Mouse (Mus musculus) stomach, embryonic 15.5 days (tissue): ENCODE data around the gene Wdr83. TPM values are rescaled to one million over a fixed set of nuclear protein-coding genes. Genes with fewer than 3 reads are reported as not detected.

Experiments
- ATAC-seq: fragments of 200-750 bp; cut with Nextera tagmentation; 2 replicates; pipeline ENCODE4 v1.8.0; 2017; ENCODE audit warnings: low read depth, moderate number of reproducible peaks, moderate TSS enrichment; ENCODE audit not compliant: insufficient read depth, low FRiP score
- H3K27ac ChIP-seq: fragments of 300-500 bp; sonication (generic); 2 replicates; pipeline ENCODE4 v1.5.1; 2015; ENCODE audit warnings: mild to moderate bottlenecking, inconsistent platforms
- H3K27me3 ChIP-seq: fragments of 300-500 bp; sonication (generic); replicated peaks from 2 replicates; pipeline ENCODE4 v1.6.1; 2015; ENCODE audit warnings: inconsistent platforms
- H3K36me3 ChIP-seq: fragments of 300-500 bp; sonication (generic); 2 replicates; pipeline ENCODE4 v1.6.1; 2015; ENCODE audit warnings: inconsistent platforms
- H3K4me1 ChIP-seq: fragments of 300-500 bp; sonication (generic); 2 replicates; pipeline ENCODE4 v1.6.1; 2015; ENCODE audit warnings: inconsistent platforms
- H3K4me2 ChIP-seq: fragments of 300-500 bp; sonication (generic); 2 replicates; pipeline ENCODE4 v1.6.1; 2015; ENCODE audit warnings: mild to moderate bottlenecking, inconsistent platforms
- H3K4me3 ChIP-seq: fragments of 300-500 bp; sonication (generic); replicated peaks from 2 replicates; pipeline ENCODE4 v1.5.1; 2015; ENCODE audit warnings: inconsistent platforms
- H3K9ac ChIP-seq: fragments of 300-500 bp; sonication (generic); 2 replicates; pipeline ENCODE4 v1.6.1; 2015; ENCODE audit warnings: inconsistent platforms
- H3K9me3 ChIP-seq: fragments of 300-500 bp; sonication (generic); 2 replicates; pipeline ENCODE4 v1.6.1; 2016; ENCODE audit warnings: inconsistent platforms
- WGBS: fragments of 180-500 bp; shearing (Covaris S2); methylation state at CpG from one replicate; pipeline ENCODE4 v1.1.7; 2015; 5-methylcytosine and 5-hydroxymethylcytosine counted together
- polyA plus RNA-seq: library from polyadenylated mRNA; unstranded; fragments of >200 nt; fragmentation: Nextera tagmentation; extraction: Ambion mirVana; gene quantifications from 2 replicates; pipeline ENCODE4 v1.2.1, GENCODE M21; 2015

Wdr83 gene
- polyA plus RNA-seq, 1 experiment from 2014 or later = 40.6 TPM

DNA sequence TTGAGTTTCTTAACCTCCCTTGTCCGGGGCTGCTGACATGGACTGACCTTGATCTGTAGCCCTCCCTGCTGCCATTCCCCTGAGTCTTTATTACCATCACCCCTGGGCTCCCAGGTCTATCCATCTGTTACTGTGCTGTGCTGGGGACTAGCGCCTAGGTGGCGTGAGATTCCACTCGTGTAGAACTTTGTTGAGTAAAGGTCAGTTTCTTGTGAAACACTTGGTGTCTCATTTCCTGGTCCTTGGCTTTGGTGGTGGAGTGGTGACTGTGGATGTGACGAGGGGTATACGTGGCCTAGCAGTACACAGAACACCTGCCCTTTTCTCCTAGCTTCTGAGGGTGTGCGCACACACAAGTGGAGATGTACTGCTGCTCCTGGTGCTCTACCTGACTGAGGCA lies 23.7 kb downstream of the Wdr83 start:
- Histone ChIP-seq H3K9ac (no peak overlapping the region), H3K4me1 (peaks cover 9% of the 10 kb centered on the region; the same call in 1 of the 2 replicates), H3K27ac (no peak overlapping the region), H3K36me3 (peaks cover 40% of the 10 kb centered on the region), H3K27me3 (no peaks in the 10 kb centered on the region), H3K4me2 (no peak overlapping the region), H3K4me3 (no peak overlapping the region), H3K9me3 (no peaks in the 10 kb centered on the region)
- WGBS = 81% methylated on average over 7 of the region's 7 CpGs
- no peak for ATAC-seq

- ATAC-seq = no peak
- Histone ChIP-seq H3K9ac (no peak overlapping the region), H3K4me2 (no peak overlapping the region), H3K4me3 (no peak overlapping the region), H3K9me3 (no peaks in the 10 kb centered on the region), H3K27me3 (no peaks in the 10 kb centered on the region), H3K36me3 (peaks cover 75% of the 10 kb centered on the region), H3K27ac (no peak overlapping the region), H3K4me1 (peaks cover 13% of the 10 kb centered on the region; the same call in 1 of the 2 replicates)
- 88% methylated on average over 6 of the region's 6 CpGs for WGBS
These were observed 37.5 kb downstream of the Wdr83 start for GRCm38 (mm10) chr8:85043619-85044018.

DNA sequence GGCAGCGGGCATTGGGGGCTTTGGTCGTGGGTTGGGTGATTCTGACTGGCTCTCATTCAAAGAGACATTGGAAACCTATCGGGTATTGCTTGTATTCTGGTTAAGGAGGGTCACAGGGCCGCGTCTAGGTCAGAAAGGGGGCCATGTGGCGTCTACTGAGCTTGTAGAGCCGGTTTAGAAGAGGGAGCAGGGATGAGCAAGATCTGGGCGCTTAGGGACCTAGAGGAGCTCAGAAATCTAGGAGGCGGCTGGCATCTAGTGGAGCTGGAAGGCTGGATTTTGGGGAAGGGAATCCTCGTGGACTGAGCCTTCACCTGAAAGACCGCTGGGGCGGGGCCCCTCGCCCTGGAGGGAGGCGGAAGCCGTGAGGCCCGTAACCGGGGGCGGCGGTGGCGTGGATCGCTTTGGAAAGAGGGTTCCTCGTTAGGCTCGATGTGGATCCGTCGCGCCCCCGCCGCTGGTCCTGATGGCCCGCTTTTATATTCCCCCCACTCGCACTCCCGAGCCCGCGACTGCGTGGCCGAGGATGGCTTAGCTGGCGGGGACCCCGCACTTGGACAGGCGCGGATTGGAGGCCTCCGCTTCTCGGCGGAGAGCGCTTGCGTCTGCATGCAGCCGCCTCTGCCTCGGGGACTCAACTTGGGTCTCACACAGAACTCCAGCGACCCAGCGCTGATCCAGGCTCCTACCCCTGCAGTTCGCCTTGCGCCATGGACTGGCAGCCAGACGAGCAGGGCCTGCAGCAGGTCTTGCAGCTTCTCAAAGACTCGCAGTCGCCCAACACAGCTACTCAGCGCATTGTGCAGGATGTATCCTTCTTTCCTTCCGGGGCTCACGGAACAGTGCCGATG lies 43.2 kb downstream of the Wdr83 start:
- ATAC-seq = peak; percentile 9; the same call in 1 of the 2 replicates
- under 1% methylated on average over 51 of the region's 57 CpGs for WGBS
- Histone ChIP-seq H3K36me3 (peaks cover 21% of the 10 kb centered on the region), H3K9ac (peak overlapping the region; percentile 87), H3K4me2 (peak overlapping the region; percentile 79), H3K27me3 (no peaks in the 10 kb centered on the region), H3K4me1 (peaks cover 23% of the 10 kb centered on the region), H3K4me3 (peak overlapping the region; percentile 77), H3K9me3 (no peaks in the 10 kb centered on the region), H3K27ac (peak overlapping the region; percentile 100)

DNA sequence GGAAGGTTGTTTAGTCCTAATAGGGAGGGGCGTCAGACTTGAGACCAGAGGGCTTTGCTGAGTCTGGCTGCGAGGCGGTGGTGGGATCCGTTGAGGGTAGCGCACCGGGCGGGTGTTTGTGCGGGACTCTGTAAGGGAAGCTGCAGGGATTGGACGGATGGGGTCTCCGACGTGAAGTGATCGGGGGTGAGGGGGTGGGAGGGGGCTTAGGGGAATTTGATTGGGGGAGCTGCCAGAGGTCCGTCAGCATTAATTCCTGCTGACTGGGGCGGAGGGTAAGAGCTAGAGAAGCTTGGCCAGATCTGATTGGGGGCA lies 43.8 kb downstream of the Wdr83 start:
- Histone ChIP-seq H3K27me3 (no peaks in the 10 kb centered on the region), H3K4me1 (peaks cover 23% of the 10 kb centered on the region), H3K4me3 (peak overlapping the region; percentile 77), H3K27ac (peak overlapping the region; percentile 100), H3K9me3 (no peaks in the 10 kb centered on the region), H3K9ac (peak overlapping the region; percentile 87), H3K4me2 (peak overlapping the region; percentile 79), H3K36me3 (peaks cover 26% of the 10 kb centered on the region)
- ATAC-seq = peak; percentile 15
- 0% methylated on average over 14 of the region's 14 CpGs for WGBS

- Histone ChIP-seq H3K9me3 (no peaks in the 10 kb centered on the region), H3K9ac (peak within 1 kb of the TSS; percentile 87), H3K4me2 (peak within 1 kb of the TSS; percentile 84), H3K27ac (peak within 1 kb of the TSS; percentile 100), H3K4me1 (peaks cover 23% of the 10 kb centered on the region), H3K27me3 (no peaks in the 10 kb centered on the region), H3K36me3 (peaks cover 30% of the 10 kb centered on the region), H3K4me3 (peak within 1 kb of the TSS; percentile 77)
- WGBS = 1% methylated on average over 59 of the region's 59 CpGs
- ATAC-seq = peak; percentile 91
These were observed 44.3 kb downstream of the Wdr83 start, which contains the start of gene Tnpo2 for GRCm38 (mm10) chr8:85036718-85037365. TSS of gene Tnpo2 (plus strand) at chr8:85036915.

GRCm38 (mm10) chr8:85036381-85036717 lies 44.8 kb downstream of the Wdr83 start:
- 0% methylated on average over 9 of the region's 9 CpGs for WGBS

DNA sequence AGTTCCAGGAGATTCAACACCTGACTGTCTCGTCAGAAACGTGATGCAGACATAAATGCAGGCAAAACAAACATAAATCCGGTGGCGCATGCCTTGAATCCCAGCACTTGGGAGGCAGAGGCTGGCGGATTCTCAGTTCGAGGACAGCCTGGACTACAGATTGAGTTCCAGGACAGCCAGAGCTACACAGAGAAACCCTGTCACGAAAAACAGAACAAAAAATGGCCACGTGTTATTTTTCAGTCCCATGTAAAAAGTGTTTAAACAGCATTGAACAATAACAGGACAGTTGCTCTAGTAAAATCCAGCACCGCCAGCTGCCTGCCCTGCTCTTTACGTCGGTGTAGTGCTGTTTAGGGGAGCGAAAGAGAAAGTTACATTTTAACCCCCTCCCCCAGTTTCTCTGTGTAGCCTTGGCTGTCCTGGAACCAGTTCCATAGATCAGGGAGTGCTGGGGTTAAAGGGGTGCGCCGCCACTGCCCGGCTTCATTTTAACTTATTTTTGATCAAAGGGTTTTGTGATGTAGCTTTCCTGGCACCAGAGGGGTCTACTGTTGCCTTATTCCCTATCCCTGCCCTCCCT lies 45.3 kb downstream of the Wdr83 start:
- no peaks in the 10 kb centered on the region for H3K27me3 ChIP-seq
- H3K9me3 ChIP-seq = no peaks in the 10 kb centered on the region
- ATAC-seq = no peak
- H3K4me2 ChIP-seq = peak overlapping the region; percentile 84
- peak overlapping the region; percentile 87 for H3K9ac ChIP-seq
- peaks cover 32% of the 10 kb centered on the region for H3K36me3 ChIP-seq
- H3K27ac ChIP-seq = peak overlapping the region; percentile 100
- H3K4me1 ChIP-seq = peaks cover 23% of the 10 kb centered on the region
- H3K4me3 ChIP-seq = peak overlapping the region; percentile 77
- WGBS = under 1% methylated on average over 15 of the region's 15 CpGs

More at GRCm38 (mm10) chr8:85036381-85036717, 44.8 kb downstream of the Wdr83 start:
- peak; percentile 16 for ATAC-seq
- Histone ChIP-seq H3K4me1 (peaks cover 23% of the 10 kb centered on the region), H3K9me3 (no peaks in the 10 kb centered on the region), H3K4me2 (peak overlapping the region; percentile 84), H3K4me3 (peak overlapping the region; percentile 77), H3K27ac (peak overlapping the region; percentile 100), H3K36me3 (peaks cover 33% of the 10 kb centered on the region), H3K9ac (peak overlapping the region; percentile 87), H3K27me3 (no peaks in the 10 kb centered on the region)

DNA sequence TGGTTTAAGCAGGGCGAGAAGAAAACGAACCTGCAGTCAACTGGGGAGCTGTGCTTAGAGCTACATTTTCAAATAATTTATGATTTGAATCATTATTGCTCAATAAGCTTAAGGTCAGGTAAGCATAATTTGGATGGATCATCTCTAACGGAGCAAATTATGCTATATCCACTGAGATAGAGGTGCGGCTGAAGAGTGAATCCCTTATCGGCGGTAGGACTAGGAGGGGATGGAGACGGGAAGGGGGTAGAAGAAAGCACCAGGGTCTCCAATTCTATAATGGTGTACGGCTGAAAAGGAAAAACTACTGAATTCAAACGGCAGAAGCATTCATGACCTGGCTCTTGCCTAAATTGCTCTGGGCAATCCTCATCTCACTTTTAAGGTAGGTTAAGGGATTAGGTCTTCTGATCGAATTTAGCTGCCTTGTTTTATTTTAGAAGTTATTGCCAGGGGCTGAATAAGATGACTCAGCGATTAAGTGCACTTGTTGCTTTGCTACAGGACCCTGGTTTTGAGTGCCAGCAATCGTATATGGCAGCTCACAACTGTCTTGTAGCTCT lies 45.9 kb downstream of the Wdr83 start:
- peak overlapping the region; percentile 84 for H3K4me2 ChIP-seq
- H3K4me3 ChIP-seq = peak overlapping the region; percentile 77
- H3K36me3 ChIP-seq = peaks cover 30% of the 10 kb centered on the region
- H3K27me3 ChIP-seq = no peaks in the 10 kb centered on the region
- WGBS = 5% methylated on average over 12 of the region's 12 CpGs
- no peaks in the 10 kb centered on the region for H3K9me3 ChIP-seq
- H3K27ac ChIP-seq = peak overlapping the region; percentile 100
- H3K4me1 ChIP-seq = peaks cover 23% of the 10 kb centered on the region
- peak overlapping the region; percentile 87; the same call in 1 of the 2 replicates for H3K9ac ChIP-seq
- ATAC-seq = no peak

DNA sequence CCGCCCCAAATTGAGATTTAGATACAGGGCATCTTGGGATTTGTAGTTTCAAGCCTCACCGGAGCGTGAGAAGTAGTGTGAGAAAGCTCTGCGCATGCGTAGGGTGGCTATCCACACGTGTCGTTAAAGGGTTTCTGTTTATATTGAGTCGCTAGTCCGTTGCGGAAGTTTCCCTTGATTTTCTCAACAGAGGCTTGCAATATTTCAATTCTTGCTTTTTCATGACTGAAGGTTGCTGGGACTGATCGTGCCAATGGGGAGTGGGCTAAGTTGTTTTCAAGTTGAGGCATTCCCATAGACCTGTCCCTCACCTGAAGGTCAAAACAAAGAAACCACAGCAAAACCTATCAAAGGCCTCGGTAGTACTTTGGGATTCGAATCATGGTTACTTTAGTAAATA lies 46.3 kb downstream of the Wdr83 start:
- Histone ChIP-seq H3K27ac (peak overlapping the region; percentile 100), H3K4me3 (peak overlapping the region; percentile 77), H3K9ac (0 out of 2 replicates have a peak overlapping the region, but pooled peaks have one; percentile 10), H3K27me3 (no peaks in the 10 kb centered on the region), H3K36me3 (peaks cover 30% of the 10 kb centered on the region), H3K4me1 (peaks cover 21% of the 10 kb centered on the region), H3K4me2 (peak overlapping the region; percentile 84), H3K9me3 (no peaks in the 10 kb centered on the region)
- ATAC-seq = no peak
- WGBS = 3% methylated on average over 13 of the region's 13 CpGs

DNA sequence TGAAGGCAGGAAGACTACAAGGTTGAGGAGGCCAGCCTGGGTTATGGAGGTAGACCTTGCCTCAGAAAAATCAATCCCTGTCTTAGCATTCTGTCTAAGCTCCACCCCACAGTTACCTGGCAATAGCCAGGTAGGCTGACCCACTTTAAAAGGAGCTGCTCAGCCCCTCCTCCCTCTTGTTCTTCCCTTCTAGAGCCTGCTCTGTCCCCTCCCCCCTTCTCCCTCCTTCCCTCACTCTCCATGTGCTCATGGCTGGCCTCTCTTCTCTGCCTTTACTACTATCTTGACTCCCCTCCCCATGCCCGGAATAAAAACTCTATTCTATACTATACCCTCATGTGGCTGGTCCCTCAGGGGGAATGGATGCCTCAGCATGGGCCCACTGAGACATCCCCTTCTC lies 47.2 kb downstream of the Wdr83 start:
- H3K36me3 ChIP-seq = peaks cover 37% of the 10 kb centered on the region
- H3K9ac ChIP-seq = no peak overlapping the region
- H3K4me3 ChIP-seq = no peak overlapping the region
- no peak for ATAC-seq
- no peak overlapping the region for H3K27ac ChIP-seq
- WGBS = 64% methylated on average over 1 of the region's 1 CpGs
- no peaks in the 10 kb centered on the region for H3K27me3 ChIP-seq
- H3K9me3 ChIP-seq = no peaks in the 10 kb centered on the region
- H3K4me1 ChIP-seq = peaks cover 17% of the 10 kb centered on the region
- no peak overlapping the region for H3K4me2 ChIP-seq

GRCm38 (mm10) chr8:85032622-85033311 lies 48.3 kb downstream of the Wdr83 start:
- Histone ChIP-seq H3K27me3 (no peaks in the 10 kb centered on the region), H3K36me3 (peaks cover 37% of the 10 kb centered on the region), H3K9ac (no peak overlapping the region), H3K4me2 (no peak overlapping the region), H3K9me3 (no peaks in the 10 kb centered on the region), H3K4me3 (no peak overlapping the region), H3K27ac (no peak overlapping the region), H3K4me1 (peaks cover 24% of the 10 kb centered on the region)
- 76% methylated on average over 4 of the region's 4 CpGs for WGBS
- no peak for ATAC-seq
